Mouse (Mus musculus) hindbrain, embryonic 16.5 days (tissue): ENCODE measurements at regions not wholly inside any gene's neighbourhood (a gene's known extent, or its start where the extent isn't known, plus 50 kb on each side); places are given as distances from the start of the nearest gene placed in this dataset.

Experiments used
- ATAC-seq: fragments of 200-750 bp; cut with Nextera tagmentation; 2 replicates; pipeline ENCODE4 v1.8.0; 2017; ENCODE audit warnings: moderate TSS enrichment, moderate library complexity
- H3K27ac ChIP-seq: fragments of 300-500 bp; sonication (generic); 2 replicates; pipeline ENCODE4 v1.5.1; 2014; ENCODE audit warnings: low read depth, mild to moderate bottlenecking, control low read depth, low read length, moderate library complexity
- H3K27me3 ChIP-seq: fragments of 300-500 bp; sonication (generic); replicated peaks from 2 replicates; pipeline ENCODE4 v1.6.1; 2014; ENCODE audit warnings: low read length; ENCODE audit not compliant: control insufficient read depth, insufficient read depth
- H3K36me3 ChIP-seq: fragments of 300-500 bp; sonication (generic); 2 replicates; pipeline ENCODE4 v1.6.1; 2014; ENCODE audit warnings: mild to moderate bottlenecking, low read length, moderate library complexity, mixed read lengths; ENCODE audit not compliant: control insufficient read depth, insufficient read depth
- H3K4me1 ChIP-seq: fragments of 300-500 bp; sonication (generic); 2 replicates; pipeline ENCODE4 v1.6.1; 2014; ENCODE audit warnings: low read depth, low read length; ENCODE audit not compliant: control insufficient read depth, insufficient read depth
- H3K4me2 ChIP-seq: fragments of 300-500 bp; sonication (generic); 2 replicates; pipeline ENCODE4 v1.6.1; 2014; ENCODE audit warnings: mild to moderate bottlenecking, low read length, control low read depth, moderate library complexity
- H3K4me3 ChIP-seq: fragments of 300-500 bp; sonication (generic); 2 replicates; pipeline ENCODE4 v1.5.1; 2014; ENCODE audit warnings: mild to moderate bottlenecking, low read length, control low read depth, moderate library complexity
- H3K9ac ChIP-seq: fragments of 300-500 bp; sonication (generic); 2 replicates; pipeline ENCODE4 v1.6.1; 2014; ENCODE audit warnings: low read depth, mild to moderate bottlenecking, control low read depth, low read length, moderate library complexity
- H3K9me3 ChIP-seq: fragments of 300-500 bp; sonication (generic); 2 replicates; pipeline ENCODE4 v1.6.1; 2014; ENCODE audit warnings: mild to moderate bottlenecking, low read length, moderate library complexity; ENCODE audit not compliant: control insufficient read depth
- WGBS: fragments of 180-500 bp; shearing (Covaris S2); extraction: QIAGEN DNeasy Blood & Tissue Kit; methylation state at CpG from one replicate; pipeline ENCODE4 v1.1.7; 2014; 5-methylcytosine and 5-hydroxymethylcytosine counted together

GRCm38 (mm10) chr5:54200032-54200431 lies 201.7 kb downstream of the Stim2 start:
- H3K27ac ChIP-seq: no peak overlapping the region
- 73% methylated on average over 3 of the region's 3 CpGs for WGBS
- no peaks in the 10 kb centered on the region for H3K9me3 ChIP-seq
- no peak overlapping the region for H3K9ac ChIP-seq
- no peaks in the 10 kb centered on the region for H3K36me3 ChIP-seq
- ATAC-seq: no peak
- H3K27me3 ChIP-seq: no peaks in the 10 kb centered on the region
- H3K4me1 ChIP-seq: peaks cover 8% of the 10 kb centered on the region
- H3K4me3 ChIP-seq: no peak overlapping the region
- H3K4me2 ChIP-seq: no peak overlapping the region

GRCm38 (mm10) chr5:54200587-54200986 lies 202.3 kb downstream of the Stim2 start:
- no peak for ATAC-seq

GRCm38 (mm10) chr5:54211457-54211856 lies 213.2 kb downstream of the Stim2 start:
- no peak for ATAC-seq
- no peaks in the 10 kb centered on the region for H3K9me3 ChIP-seq
- H3K27ac ChIP-seq: no peak overlapping the region
- no peak overlapping the region for H3K9ac ChIP-seq
- no peak overlapping the region for H3K4me2 ChIP-seq
- H3K4me3 ChIP-seq: no peak overlapping the region
- H3K4me1 ChIP-seq: no peaks in the 10 kb centered on the region
- H3K27me3 ChIP-seq: no peaks in the 10 kb centered on the region
- H3K36me3 ChIP-seq: no peaks in the 10 kb centered on the region

More at GRCm38 (mm10) chr5:54200587-54200986, 202.3 kb downstream of the Stim2 start:
- Histone ChIP-seq H3K4me1 (peaks cover 8% of the 10 kb centered on the region), H3K9me3 (no peaks in the 10 kb centered on the region), H3K4me2 (no peak overlapping the region), H3K27ac (no peak overlapping the region), H3K27me3 (no peaks in the 10 kb centered on the region), H3K9ac (no peak overlapping the region), H3K36me3 (no peaks in the 10 kb centered on the region), H3K4me3 (no peak overlapping the region)
- 81% methylated on average over 5 of the region's 5 CpGs for WGBS

GRCm38 (mm10) chr5:54212038-54212589 lies 213.8 kb downstream of the Stim2 start:
- H3K9me3 ChIP-seq: no peaks in the 10 kb centered on the region
- no peak overlapping the region for H3K4me3 ChIP-seq
- no peak overlapping the region for H3K9ac ChIP-seq
- H3K4me1 ChIP-seq: no peaks in the 10 kb centered on the region
- ATAC-seq: no peak
- 52% methylated on average over 5 of the region's 5 CpGs for WGBS
- H3K27me3 ChIP-seq: no peaks in the 10 kb centered on the region
- no peak overlapping the region for H3K27ac ChIP-seq
- no peak overlapping the region for H3K4me2 ChIP-seq
- no peaks in the 10 kb centered on the region for H3K36me3 ChIP-seq

- H3K27me3 ChIP-seq: no peaks in the 10 kb centered on the region
- no peaks in the 10 kb centered on the region for H3K36me3 ChIP-seq
- H3K9me3 ChIP-seq: no peaks in the 10 kb centered on the region
- no peak overlapping the region for H3K4me3 ChIP-seq
- H3K4me1 ChIP-seq: no peaks in the 10 kb centered on the region
- no peak overlapping the region for H3K4me2 ChIP-seq
- ATAC-seq: no peak
- H3K9ac ChIP-seq: no peak overlapping the region
- no peak overlapping the region for H3K27ac ChIP-seq
Observed at GRCm38 (mm10) chr5:54225031-54225430, 226.7 kb downstream of the Stim2 start.

GRCm38 (mm10) chr5:54234580-54234979 lies 236.3 kb downstream of the Stim2 start:
- no peak for ATAC-seq
- H3K27ac ChIP-seq: no peak overlapping the region
- H3K9me3 ChIP-seq: no peaks in the 10 kb centered on the region
- H3K27me3 ChIP-seq: no peaks in the 10 kb centered on the region
- no peaks in the 10 kb centered on the region for H3K4me1 ChIP-seq
- no peak overlapping the region for H3K4me3 ChIP-seq
- no peak overlapping the region for H3K4me2 ChIP-seq
- no peaks in the 10 kb centered on the region for H3K36me3 ChIP-seq
- WGBS: 88% methylated on average over 1 of the region's 1 CpGs
- H3K9ac ChIP-seq: no peak overlapping the region

GRCm38 (mm10) chr5:54235226-54235625 lies 236.9 kb downstream of the Stim2 start:
- Histone ChIP-seq H3K4me2 (no peak overlapping the region), H3K27me3 (no peaks in the 10 kb centered on the region), H3K4me1 (no peaks in the 10 kb centered on the region), H3K9me3 (no peaks in the 10 kb centered on the region), H3K36me3 (no peaks in the 10 kb centered on the region), H3K9ac (no peak overlapping the region), H3K27ac (no peak overlapping the region), H3K4me3 (no peak overlapping the region)
- 0 out of 2 replicates have a peak, but pooled peaks have one; percentile 34 for ATAC-seq
- 45% methylated on average over 6 of the region's 6 CpGs for WGBS

GRCm38 (mm10) chr5:54237226-54237625 lies 238.9 kb downstream of the Stim2 start:
- Histone ChIP-seq H3K27me3 (no peaks in the 10 kb centered on the region), H3K27ac (no peak overlapping the region), H3K4me3 (no peak overlapping the region), H3K9ac (no peak overlapping the region), H3K4me2 (no peak overlapping the region), H3K9me3 (no peaks in the 10 kb centered on the region), H3K36me3 (no peaks in the 10 kb centered on the region), H3K4me1 (no peaks in the 10 kb centered on the region)
- 92% methylated on average over 2 of the region's 2 CpGs for WGBS
- ATAC-seq: no peak

GRCm38 (mm10) chr5:54238646-54239167 lies 240.4 kb downstream of the Stim2 start:
- Histone ChIP-seq H3K4me1 (no peaks in the 10 kb centered on the region), H3K4me3 (no peak overlapping the region), H3K4me2 (no peak overlapping the region), H3K27me3 (no peaks in the 10 kb centered on the region), H3K9ac (no peak overlapping the region), H3K36me3 (no peaks in the 10 kb centered on the region), H3K9me3 (no peaks in the 10 kb centered on the region), H3K27ac (no peak overlapping the region)
- WGBS: 72% methylated on average over 3 of the region's 3 CpGs
- ATAC-seq: no peak

GRCm38 (mm10) chr5:54239586-54239985 lies 241.3 kb downstream of the Stim2 start:
- ATAC-seq: no peak
- no peak overlapping the region for H3K9ac ChIP-seq
- H3K27ac ChIP-seq: no peak overlapping the region
- no peak overlapping the region for H3K4me2 ChIP-seq
- H3K27me3 ChIP-seq: no peaks in the 10 kb centered on the region
- H3K4me3 ChIP-seq: no peak overlapping the region
- no peaks in the 10 kb centered on the region for H3K4me1 ChIP-seq
- 90% methylated on average over 3 of the region's 3 CpGs for WGBS
- no peaks in the 10 kb centered on the region for H3K36me3 ChIP-seq
- no peaks in the 10 kb centered on the region for H3K9me3 ChIP-seq
